Mouse (Mus musculus): ENCODE measurements at regions not wholly inside any gene's neighbourhood (a gene's known extent, or its start where the extent isn't known, plus 50 kb on each side); places are given as distances from the start of the nearest gene placed in this dataset.
A peak's percentile ranks its signal among the peaks of the same experiment; 100 is the strongest.

DNA sequence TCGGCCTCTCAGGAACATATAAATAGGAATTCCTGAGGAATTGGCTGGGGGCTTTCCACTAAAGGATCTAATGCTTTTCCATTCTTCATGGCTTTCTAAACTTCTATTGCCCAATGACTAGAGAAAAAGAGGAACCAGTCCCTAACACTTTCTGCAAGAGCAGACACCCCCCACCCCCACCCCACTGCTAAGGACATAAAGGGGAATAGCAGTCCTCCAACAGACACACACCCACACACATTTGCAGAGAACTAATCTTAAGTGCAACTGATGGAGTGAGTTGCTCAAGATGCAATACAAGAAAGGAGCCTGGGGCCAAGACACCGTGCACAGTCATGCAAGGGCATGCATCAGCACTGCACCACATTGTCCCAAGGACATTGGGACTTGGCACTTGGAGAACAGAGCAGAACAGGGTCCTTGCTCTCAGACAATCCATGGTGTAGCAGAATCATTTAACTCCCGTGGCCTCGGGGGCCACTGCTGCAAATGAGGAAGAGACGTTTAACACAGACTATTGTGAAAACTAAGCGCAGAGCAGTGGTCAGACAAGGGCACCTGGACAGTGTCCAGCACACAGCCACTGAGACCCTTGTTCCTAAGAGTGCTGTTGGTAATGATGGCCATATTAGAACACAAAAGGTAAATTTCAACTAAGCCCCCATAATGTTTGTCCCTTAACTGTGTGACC lies 161.1 kb downstream of the Xpnpep1 start:
- ATAC-seq (replicated peaks; ENCODE audit: low read depth, poor library complexity, severe bottlenecking) = peak; percentile 86

- no peak for ATAC-seq (replicated peaks; ENCODE audit: low read depth, poor library complexity, severe bottlenecking)
These were observed 173.4 kb downstream of the Xpnpep1 start for GRCm38 (mm10) chr19:52866635-52867034.

DNA sequence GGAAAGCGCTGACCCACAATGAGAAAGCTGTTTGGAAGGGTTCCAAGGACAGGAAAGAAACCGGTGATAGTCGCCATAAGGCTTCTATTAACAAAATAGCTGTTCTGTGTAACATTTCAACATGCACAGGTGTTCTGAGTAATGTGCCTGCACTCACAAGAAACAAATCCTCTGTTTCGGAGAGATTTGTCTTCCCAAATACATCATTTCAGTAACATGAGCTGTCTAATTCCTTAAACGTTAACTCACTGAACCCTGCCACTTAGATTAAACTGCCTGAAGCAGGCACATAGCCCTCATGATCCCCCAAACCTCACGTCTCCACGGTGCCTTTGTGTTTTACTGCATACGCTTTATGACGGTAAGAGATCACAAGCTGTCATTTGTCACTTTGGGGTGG lies 178.4 kb downstream of the Xpnpep1 start:
- no peak for ATAC-seq (replicated peaks; ENCODE audit: low read depth, poor library complexity, severe bottlenecking)

GRCm38 (mm10) chr19:52854068-52854682 lies 185.8 kb downstream of the Xpnpep1 start:
- no peak for ATAC-seq (replicated peaks; ENCODE audit: low read depth, poor library complexity, severe bottlenecking)

DNA sequence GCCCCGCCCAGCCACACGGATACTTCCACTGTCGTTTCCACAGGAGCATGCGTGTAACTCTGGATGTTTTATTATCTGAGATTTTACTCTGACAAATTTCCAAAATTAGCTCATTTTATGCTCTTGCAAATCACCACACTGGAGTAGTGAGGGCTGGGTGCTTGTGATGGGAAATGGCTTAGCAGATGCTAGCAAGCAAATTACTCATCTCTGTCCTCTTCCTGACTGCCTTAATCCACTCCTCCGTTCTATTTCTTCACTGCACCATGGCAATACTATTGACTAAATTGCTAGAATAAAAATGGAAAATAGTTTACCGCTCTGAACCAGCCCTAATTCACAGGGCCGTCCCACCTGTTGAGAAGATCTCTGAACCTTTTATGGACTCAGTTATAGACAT lies 223.8 kb downstream of the Xpnpep1 start:
- no peak for ATAC-seq (replicated peaks; ENCODE audit: low read depth, poor library complexity, severe bottlenecking)

DNA sequence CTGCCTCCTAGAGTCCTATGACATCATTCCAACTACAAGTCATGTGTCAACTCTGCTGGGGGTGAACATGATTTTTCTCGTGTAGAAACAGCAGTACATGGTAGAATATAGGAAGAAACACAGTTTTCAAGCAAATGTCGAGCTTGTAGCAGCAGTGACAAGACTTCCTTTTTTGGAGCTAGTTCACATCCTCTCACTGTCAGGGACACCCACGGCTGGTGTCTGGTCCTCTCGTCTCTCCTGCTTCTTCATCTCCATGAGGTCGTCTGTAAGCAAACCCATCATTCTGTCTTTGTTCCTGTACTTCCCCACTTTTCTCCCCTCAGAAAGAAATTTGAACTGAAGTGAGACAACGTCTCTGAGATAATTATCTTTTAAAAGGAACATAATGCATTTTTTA lies 228.0 kb downstream of the Xpnpep1 start:
- ATAC-seq (replicated peaks; ENCODE audit: low read depth, poor library complexity, severe bottlenecking) = no peak

DNA sequence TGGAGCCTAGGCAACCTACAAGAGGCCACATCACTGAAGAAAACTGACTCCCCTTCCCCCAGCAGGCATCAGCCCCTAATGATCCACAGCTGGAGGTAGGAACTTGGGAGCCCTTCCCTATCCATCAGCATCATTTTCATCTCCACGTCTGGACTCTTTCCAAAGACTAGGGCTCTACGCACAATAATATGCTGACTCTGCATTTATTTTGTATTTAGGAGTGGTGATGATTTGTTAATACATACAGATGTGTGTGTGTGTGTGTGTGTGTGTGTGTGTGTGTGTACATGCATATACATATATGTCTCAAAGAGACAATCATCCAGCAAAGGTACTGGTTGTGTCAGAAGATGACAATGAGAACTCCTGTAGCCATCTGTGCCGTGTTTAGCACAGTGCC lies 251.2 kb downstream of the Xpnpep1 start:
- no peak for ATAC-seq (replicated peaks; ENCODE audit: low read depth, poor library complexity, severe bottlenecking)

GRCm38 (mm10) chr19:52768761-52769388 lies 271.1 kb downstream of the Xpnpep1 start:
- no peak for ATAC-seq (replicated peaks; ENCODE audit: low read depth, poor library complexity, severe bottlenecking)

GRCm38 (mm10) chr19:52768117-52768516 lies 271.9 kb downstream of the Xpnpep1 start:
- ATAC-seq (replicated peaks; ENCODE audit: low read depth, poor library complexity, severe bottlenecking) = no peak

DNA sequence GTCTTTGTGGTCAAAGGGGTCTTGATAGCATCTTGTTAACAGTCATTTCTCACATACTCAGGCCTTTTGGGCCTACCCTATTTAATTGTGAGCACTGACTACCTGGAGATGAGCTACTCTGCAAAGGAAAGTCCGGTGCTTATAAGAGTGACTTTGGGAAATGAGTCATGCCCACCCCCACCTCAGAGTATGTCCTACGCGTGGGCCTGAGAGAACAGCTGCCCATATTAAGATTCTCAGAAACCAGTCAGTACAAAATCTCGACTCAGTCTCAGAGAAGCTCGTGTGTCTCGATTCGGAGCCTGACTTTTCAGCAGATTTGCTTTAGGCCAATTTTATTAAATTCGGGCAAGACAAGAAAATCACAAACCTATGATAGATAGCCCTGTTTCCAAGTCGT lies 301.1 kb downstream of the Xpnpep1 start:
- no peak for ATAC-seq (replicated peaks; ENCODE audit: low read depth, poor library complexity, severe bottlenecking)

GRCm38 (mm10) chr19:52721776-52722175 lies 318.2 kb downstream of the Xpnpep1 start:
- ATAC-seq (replicated peaks; ENCODE audit: low read depth, poor library complexity, severe bottlenecking) = no peak

DNA sequence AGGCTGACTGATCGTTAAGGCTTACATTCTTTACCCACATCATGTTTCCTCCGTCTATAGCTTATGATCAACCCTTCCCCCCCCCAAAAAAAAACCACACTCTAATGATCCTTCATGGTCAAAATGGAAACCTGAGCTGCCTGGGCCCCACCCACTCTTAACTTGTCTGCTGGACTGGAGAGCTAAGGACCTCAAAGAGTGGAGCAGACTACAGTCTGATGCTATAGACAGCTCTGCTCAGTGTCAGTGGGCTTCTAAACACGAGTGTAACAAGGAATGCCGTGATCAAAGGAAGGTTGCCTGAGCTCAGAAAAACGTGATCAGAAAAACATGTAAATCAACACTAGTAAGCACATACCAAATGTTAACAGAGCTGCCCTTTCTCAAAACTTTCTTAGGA lies 324.7 kb downstream of the Xpnpep1 start:
- ATAC-seq (replicated peaks; ENCODE audit: low read depth, poor library complexity, severe bottlenecking) = no peak

DNA sequence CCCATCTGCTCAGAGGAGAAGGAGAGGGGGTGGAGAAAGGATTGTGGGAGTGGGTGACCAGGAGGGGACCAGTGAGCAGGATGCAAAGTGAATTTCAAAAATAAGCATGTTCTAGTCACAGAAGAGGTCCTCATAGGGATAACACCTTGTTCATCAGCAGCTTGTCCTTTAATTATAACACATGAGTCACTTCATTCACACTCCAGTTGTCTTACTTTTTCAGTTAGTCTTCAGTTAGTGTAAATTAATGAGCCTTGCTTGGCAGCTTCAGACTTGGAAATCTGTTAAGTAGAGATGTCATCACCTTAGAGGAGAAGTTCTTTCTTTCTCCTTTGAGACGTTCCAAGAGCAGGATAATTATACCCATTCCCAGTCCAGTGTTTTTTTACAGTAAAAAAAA lies 332.3 kb downstream of the Xpnpep1 start:
- no peak for ATAC-seq (replicated peaks; ENCODE audit: low read depth, poor library complexity, severe bottlenecking)

DNA sequence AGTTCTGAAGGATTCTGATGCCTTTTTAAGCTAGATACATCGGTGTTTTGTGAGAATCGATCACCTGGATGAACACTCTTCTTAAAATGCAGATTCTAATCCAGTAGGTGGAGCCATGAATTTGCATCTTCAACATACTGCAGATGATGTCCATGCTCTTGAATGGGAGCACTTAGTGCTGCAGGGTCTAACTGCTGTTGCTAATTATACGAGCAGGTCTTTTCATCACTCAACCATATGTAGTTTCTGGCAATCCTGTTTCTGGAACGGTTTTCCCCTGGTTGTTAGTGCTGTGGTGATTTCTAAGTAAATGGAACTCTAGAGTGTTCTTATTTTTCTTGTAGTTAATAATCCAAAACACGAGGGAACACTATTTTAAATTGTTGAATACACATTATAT lies 379.0 kb downstream of the Xpnpep1 start:
- no peak for ATAC-seq (replicated peaks; ENCODE audit: low read depth, poor library complexity, severe bottlenecking)

GRCm38 (mm10) chr19:52647066-52648046 lies 383.3 kb downstream of the Ins1 start:
- ATAC-seq (replicated peaks; ENCODE audit: low read depth, poor library complexity, severe bottlenecking) = no peak

DNA sequence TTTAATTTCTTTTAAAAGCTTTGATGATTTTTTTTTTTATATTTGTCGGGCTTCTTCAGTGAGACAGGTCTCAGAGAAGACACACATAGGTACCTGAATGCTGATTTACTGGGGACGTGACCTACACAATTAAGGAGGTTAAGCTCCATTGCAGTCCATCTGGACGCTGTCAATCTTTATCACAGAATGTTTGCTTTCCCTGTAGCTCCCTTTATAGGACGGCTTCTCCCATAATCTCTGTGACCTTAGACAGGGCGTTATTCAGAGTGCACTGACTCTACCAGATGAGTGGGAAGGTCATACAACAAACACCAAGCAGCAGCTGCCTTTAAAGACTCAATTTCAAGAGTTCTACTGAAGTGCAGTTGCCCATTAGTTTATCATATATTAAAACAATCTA lies 376.1 kb downstream of the Ins1 start:
- no peak for ATAC-seq (replicated peaks; ENCODE audit: low read depth, poor library complexity, severe bottlenecking)

GRCm38 (mm10) chr19:52632501-52632900 lies 368.4 kb downstream of the Ins1 start:
- no peak for ATAC-seq (replicated peaks; ENCODE audit: low read depth, poor library complexity, severe bottlenecking)

GRCm38 (mm10) chr19:52624310-52624709 lies 360.2 kb downstream of the Ins1 start:
- ATAC-seq (replicated peaks; ENCODE audit: low read depth, poor library complexity, severe bottlenecking) = no peak

DNA sequence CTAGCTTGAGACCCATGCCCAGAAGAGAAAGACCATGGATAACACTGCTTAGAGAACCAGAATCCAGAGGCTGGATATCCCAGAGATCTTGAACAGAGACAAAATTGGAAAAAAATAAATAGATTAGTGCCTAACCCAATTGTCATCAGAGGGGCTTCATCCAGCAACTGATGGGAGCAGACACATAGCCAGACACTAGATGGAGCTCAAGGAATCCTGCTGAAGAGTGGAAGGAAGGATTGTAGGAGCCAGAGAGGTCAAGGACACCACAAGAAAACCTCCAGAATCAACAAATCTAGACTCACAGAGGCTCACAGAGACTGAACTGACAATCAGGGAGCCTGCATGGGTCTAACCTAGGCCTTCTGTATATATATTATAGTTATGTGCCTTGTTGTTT lies 359.4 kb downstream of the Ins1 start:
- no peak for ATAC-seq (replicated peaks; ENCODE audit: low read depth, poor library complexity, severe bottlenecking)

DNA sequence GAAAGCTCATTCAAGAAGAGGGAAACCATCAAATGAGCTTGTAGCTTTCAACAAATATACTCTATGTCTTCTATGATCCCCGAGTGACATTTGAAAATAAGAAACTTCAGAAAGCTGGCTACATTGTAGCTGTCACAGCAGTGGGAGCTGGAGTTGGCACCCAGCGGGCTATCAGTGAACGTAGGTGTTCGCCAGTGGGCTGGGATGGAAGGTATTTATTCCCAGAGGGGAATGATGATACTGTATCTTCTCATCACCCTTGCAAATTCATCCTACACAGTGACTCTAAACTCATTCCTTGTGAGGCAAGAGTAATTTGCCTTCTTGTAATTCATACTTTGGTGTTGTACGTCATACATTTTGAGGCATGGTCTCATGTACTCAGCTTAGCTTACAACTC lies 349.3 kb downstream of the Ins1 start:
- ATAC-seq (replicated peaks; ENCODE audit: low read depth, poor library complexity, severe bottlenecking) = no peak

GRCm38 (mm10) chr19:52606859-52607258 lies 342.8 kb downstream of the Ins1 start:
- ATAC-seq (replicated peaks; ENCODE audit: low read depth, poor library complexity, severe bottlenecking) = no peak
